Mouse (Mus musculus): ENCODE results near the gene Recql. TPM values are rescaled to one million over a fixed set of nuclear protein-coding genes. Genes with fewer than 3 reads are reported as not detected.

Recql gene
- total RNA-seq (2021): 10 to 100 TPM; 19.9 to 27.6 TPM

DNA sequence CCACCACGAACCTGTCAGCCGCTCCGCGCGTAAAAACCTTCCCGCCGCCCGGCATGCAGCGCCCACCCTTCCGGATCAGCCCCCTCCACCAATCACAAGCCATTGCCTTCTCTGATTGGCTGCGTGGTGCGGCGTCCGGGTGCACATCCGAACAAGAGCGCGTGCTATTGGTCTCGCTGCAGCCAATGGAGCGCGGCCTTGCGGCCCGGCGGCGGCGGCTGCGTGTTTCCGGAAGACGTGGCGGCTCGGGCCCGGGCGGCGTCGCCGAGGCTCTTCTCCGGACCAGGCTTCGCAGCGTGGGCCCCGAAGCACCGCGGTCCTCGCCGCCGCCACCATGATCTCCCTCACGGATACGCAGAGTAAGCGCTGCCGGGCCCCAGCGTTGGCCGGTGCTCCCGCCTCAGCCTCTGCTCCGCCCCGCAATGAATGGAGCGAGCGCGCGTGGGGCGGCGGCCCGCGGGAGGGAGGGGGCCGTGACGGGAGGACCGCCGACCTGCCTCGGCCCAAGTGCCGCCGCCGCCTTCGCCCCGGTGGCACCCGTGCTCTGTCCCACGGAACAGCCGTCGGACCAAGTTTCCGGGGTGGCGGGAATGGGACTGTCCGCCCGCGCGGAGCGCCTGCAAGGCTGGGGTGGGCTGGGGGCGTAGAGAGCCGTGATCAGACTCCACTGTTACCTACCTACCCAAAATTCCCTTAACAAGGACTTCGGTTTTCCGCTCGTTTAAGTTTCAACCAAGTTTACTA, at the start of gene Recql, which contains the start of gene Golt1b:
Recql (minus strand) TSS at position 77 of the 744 bp plus-strand sequence.
Golt1b (plus strand) TSS at position 211 of the 744 bp plus-strand sequence.
- peak; percentile 97 for DNase-seq (ENCODE audit: extremely low spot score in 1 of 2, low spot score in 1 of 2)

DNA sequence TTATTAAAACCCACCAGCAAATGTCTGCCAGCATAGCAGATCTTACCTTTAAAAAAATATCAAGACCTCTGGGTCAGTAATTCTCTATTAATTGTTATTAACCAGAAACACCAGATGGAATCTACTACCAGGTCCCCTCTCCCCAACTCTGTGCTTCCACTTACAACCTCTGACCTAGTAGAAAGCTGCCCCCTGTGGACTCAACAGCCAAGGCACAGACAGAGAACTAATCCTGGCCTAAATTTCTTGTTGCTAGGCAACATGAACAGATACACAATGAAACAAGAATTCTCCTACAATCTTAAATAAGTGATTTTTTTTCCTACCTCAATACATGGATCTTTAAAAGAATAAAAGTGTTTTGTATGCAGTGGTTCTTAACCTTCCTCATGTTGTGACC, 42.2 kb upstream of the Recql start:
- no peak for DNase-seq (ENCODE audit: extremely low spot score in 1 of 2, low spot score in 1 of 2)

DNA sequence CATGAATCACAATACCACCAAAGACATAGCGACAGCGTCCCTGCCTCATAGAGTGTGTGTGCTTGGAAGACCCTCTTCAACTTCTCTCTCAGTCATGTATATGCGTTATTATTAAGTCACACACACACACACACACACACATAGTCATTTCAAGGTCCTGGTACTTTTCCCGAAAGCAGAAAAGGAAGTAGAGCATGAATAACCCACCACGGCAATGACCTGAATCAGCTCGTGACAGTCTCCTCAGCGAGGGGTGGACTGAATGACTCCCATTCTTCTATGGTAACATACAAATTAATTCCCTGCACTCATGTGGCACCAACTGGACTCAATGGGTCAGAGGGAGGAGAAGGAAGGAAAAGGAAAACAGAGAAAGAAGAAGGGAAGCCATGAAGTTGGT, 38.1 kb upstream of the Recql start:
- DNase-seq (ENCODE audit: extremely low spot score in 1 of 2, low spot score in 1 of 2): no peak

DNA sequence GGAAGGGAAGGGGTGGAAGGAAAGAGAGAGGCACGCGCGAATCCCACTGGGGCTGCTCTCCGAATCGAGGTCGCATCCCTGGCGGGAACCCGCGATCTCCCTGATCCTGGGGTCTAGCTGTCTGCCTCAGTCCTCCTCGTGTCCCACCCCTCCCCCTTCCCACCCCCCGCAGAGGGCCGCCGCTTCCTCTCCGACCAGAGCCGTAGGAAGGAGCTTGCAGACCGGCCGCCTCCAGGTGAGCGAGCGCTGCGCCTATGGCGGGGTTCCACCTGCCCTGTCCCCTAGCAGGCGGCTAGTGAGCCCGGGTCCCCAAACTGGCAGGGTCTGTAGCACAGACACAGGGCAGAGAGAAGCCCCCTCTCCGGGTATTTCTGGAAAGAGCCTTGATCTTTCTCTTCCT, 27.7 kb upstream of the Recql start:
- no peak for DNase-seq (ENCODE audit: extremely low spot score in 1 of 2, low spot score in 1 of 2)

DNA sequence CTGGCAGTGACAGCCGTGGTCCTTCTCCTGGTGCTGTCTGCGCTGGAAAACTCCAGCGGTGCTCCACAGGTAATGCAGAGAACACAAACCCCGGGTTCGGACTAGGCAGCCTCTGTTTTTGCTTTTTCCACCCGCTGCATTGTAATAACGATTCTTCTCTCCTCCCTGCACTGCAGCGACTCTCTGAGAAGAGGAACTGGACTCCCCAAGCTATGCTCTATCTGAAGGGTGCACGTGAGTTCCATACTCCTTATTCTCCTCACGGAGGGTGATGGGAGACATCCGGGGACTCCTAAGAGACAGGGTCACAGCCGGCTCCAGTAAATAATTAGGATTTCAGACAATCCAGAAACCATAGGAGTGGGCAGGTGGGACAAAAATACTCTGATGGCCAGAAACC, 27.0 kb upstream of the Recql start:
- DNase-seq (ENCODE audit: extremely low spot score in 1 of 2, low spot score in 1 of 2): no peak

DNA sequence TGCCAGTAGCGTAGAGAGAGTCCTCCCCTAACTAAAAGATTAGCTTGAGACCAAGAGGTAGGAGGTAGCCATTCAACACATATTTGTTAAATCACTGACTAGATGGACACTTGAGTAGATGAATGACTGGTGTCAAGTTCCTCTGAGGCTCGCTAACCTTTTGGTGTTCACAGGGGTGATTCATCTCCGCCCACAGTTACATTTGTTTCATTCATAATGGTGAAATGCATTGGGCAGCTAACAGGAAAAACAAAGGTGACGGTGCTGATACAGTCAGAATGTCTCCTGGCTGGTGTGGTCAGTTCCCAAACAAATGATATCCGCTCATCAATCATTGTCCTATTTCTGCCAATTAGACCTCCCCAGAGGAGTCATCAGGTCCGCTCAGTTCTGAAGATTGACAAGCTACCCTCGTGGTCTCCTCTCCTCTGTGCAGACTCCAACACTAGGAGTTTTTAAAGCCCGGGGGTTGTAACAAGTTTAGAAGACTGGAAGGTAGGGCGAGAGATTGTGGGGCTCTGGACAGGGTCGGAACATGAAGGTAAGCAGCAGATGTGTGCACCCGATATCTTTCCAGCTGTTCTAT, 26.1 kb upstream of the Recql start, which contains the start of gene Spx:
Spx (plus strand) TSS at position 536 of the 586 bp plus-strand sequence.
- DNase-seq (ENCODE audit: extremely low spot score in 1 of 2, low spot score in 1 of 2): no peak

DNA sequence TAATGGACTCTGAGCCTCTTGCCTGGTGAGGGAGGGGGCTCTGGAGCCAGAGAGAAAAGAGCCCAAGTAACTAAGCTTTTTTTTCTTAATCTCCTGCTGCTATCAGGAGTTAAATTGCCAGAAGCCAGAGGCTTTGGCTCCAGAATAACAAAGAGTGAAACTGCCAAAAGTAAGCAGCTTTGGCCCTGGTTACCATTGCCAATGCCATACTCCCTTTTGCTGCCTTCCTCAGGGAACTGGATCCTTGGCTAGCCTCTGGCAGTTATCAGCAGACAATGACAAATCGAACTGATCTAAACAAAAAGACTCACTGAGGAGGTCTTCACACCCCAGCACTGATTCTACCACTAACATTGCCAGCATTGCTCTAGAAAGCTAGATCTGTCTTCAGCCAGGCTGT, 24.3 kb upstream of the Recql start:
- no peak for DNase-seq (ENCODE audit: extremely low spot score in 1 of 2, low spot score in 1 of 2)

DNA sequence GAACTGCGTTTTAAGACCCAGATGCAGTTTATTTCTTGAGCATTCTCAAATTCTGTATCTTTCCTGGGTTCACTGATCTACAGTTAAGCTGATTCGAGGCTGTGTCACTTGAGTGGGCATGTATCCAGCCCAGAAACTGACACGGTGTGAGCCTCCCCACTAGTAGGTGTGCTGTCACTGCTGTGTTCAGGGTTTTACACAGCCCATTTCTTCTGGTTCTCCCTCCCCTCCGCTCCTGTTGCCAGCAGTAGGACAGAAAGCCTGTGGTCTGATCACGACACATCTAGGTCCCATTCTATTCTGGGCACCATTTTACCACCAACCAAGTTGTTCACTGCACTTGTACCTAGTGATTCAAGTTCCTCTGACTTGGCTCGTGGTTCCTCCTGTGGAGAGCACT, 8.9 kb upstream of the Recql start:
- no peak for DNase-seq (ENCODE audit: extremely low spot score in 1 of 2, low spot score in 1 of 2)

DNA sequence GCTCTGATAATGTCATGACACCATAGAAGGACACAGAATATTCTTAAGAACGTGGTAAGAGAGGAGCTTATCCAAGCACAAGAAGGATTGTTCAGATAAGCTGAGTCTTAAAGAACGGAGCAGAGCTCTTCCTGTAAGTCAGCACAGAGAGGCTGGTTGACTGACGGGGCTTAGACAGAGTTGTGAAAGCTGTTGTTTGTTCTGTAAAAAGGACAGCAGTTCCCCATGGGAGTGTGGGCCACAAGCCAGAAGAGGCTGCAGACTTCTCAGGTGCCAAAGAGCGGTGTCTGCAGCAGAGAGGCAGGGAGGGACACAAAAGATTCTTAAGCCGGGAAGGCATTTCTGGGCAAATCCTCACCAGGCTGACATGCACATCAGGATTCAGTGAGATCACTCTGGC, 7.8 kb upstream of the Recql start:
- DNase-seq (ENCODE audit: extremely low spot score in 1 of 2, low spot score in 1 of 2): peak in 1 of 2 experiments; percentile 16

DNA sequence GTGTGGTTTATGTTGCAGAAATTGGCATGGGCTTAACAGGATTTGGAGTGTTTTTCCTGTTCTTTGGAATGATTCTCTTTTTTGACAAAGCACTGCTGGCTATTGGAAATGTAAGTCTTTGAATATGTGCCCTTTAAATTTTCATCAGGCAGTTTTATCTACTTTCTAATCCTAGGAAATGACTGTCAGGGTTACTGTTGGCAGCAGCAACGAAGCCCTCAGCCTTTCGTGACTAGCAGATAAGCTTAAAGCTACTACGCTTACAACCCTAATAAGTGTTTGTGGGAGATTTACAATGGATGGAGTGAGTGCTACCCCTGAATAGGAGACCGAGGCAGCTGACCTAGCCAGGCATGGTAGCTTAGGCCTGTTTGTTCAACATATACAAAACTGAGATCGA, 5.4 kb upstream of the Recql start:
- DNase-seq (ENCODE audit: extremely low spot score in 1 of 2, low spot score in 1 of 2): no peak

DNA sequence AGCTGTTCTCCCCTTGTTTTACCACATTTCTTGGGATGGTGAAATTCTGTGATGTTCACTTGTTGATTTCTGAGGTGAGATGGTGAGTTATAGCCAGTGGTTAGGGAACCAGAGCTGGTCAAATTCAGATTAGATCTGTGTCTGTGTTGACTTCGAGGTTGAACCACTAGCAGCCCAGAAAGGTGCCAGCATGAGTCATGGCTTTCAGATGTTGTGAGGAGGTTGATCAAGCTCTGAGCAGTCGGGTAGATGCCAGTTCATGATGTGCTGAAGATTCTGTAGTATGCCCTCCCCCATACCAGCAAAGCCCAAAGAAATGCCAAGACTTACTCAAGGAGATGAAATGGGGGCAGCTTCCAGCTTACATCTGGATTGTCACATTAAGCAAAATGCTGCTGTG, 2.2 kb upstream of the Recql start:
- no peak for DNase-seq (ENCODE audit: extremely low spot score in 1 of 2, low spot score in 1 of 2)

DNA sequence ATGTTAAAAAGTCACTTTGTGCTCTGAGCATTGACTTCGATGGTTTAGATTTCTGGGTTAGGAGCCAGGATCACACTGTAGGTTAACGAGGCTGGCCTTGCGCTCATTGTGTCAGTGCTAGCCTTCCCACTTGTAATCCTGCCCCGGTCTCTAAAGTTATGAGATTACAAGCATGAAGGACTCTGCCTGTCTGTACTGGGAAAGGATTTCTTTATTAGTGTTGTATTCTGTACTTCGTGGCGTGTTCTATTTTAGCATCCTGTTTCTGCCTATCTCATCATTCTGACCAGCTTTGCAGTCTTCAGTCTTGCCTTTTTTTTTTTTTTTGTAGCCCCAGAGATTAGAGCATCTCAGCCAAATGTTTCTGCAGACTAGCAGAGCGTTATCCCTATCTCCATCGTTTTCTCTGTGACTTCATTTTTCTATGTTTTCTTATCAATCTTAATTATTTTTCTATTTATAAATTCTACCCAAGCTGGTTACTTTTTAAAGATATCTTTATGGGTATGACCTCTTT, 926 bp upstream of the Recql start:
- DNase-seq (ENCODE audit: extremely low spot score in 1 of 2, low spot score in 1 of 2): no peak

DNA sequence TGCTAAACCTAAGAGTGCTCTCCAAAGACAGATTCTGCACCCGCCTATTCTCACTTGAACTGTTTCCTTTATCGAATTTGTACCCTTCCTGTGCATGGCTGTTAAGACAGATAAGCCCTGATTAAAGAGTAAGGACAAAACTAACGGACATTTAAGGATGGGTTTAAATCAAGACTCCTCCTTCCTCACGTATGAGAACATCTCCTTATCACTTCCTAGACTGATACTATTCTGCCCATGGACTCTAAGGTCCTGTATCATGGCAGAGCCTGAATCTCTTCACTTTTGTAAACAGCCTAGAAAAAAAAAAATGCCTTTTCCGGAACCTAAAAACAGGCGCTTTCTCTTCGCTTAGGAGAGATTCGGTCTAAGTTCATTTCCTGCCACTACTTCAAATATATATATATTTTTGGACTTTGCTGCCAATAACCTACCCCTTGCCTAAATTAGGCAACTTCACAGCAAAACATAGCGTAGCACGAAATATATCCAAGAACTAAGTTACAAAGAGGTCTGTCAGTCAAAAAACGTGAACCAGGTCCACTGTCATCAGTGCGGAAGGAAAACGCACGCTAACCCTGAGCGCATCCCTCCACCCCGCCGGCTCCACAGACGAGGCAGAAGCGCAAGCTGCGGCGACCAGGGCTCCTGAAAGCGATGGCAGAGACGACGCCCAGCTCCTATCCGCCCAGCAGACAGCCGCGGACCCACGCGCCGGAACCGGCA, 439 bp downstream of the Recql start:
- no peak for DNase-seq (ENCODE audit: extremely low spot score in 1 of 2, low spot score in 1 of 2)

DNA sequence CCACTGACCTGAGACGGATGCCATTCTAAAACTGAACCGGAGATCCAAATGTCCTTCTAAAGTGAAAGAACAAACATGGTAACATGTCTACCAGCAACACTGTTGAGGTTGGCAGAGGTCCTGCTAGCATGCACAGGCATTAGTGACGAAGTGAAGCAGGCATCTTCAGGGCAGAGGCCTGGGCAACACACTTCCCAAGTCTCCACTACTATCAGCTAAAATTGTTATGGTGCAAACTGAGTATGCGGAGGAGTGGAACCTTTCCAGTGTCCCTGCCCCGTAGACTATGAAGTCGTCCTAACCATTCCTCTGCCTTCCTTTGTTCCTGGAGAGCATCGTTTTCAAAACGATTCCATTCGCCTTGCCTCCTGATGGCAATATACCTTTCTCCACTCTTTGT, 2.4 kb downstream of the Recql start:
- no peak for DNase-seq (ENCODE audit: extremely low spot score in 1 of 2, low spot score in 1 of 2)

DNA sequence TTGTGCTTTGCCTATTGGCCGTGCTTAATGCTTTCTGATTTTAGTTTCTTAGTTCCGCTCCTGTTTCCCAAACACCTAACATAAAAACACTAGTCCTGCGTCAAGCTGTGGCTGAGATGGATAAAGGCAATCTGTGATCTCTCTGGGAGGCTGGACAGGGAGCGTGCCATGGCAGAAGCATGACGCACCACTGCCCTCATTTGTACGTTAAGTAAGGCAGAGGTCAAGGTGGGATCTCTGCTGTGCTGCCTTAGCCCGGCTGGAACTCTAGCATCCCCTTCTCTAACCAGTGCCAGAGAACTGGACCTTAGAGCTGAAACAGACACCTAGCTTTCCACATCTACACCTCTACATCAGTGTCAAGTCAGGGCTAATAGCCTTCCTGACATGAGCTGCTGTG, 5.3 kb downstream of the Recql start:
- DNase-seq (ENCODE audit: extremely low spot score in 1 of 2, low spot score in 1 of 2): no peak

DNA sequence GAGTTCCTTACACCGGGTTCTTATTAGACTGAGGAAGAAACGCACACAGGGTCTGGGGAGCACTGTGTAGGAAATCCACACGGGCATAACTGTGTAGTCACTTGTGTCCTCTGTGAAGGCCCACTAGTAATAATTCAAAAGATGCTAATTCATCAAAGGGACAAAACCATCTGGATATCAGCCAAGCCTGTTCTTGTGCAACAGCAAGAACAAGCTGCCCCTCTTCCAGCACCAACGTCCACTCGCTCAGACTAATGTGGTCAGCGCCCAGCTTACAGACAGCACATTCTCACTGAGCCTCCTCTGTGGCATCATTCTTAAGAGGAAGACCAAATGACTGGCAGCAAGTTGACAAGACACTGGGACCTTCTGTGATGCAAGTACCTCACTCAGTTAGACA, 6.9 kb downstream of the Recql start:
- no peak for DNase-seq (ENCODE audit: extremely low spot score in 1 of 2, low spot score in 1 of 2)

DNA sequence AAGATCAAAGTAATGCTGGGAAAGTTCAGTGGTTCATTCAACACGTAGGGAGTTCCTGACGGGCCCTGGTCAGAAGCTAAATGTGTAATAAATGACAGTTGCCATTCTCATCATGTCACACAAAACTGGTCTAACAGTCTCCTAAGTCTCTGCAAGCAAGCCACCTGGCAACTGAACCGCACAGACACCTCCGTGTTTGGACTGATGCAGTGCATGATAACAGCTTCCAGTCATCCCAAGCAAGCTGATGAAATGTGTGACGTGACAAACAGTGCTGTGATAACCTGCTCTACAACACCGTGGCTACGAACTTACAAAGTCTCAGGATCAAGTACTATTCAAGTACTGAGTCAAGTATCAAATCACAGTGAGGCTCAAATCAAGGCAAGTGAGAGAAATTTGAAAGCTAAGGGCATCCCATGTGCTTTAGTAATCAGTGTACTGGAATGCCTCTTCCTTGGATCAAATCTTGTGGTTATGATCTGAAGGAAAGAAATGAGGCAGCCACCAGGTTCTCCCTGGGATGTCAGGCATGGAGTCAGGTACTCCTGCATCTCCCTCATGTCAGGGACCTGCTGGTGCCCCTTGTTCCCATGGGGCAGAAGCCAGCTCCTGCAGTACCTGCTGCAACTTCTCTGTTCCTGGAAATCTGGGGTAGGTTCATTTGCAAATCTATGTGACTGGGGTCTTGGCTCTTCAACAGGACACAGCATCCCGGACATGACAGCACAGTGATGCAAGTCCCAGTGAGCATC, 8.1 kb downstream of the Recql start:
- DNase-seq (ENCODE audit: extremely low spot score in 1 of 2, low spot score in 1 of 2): no peak

DNA sequence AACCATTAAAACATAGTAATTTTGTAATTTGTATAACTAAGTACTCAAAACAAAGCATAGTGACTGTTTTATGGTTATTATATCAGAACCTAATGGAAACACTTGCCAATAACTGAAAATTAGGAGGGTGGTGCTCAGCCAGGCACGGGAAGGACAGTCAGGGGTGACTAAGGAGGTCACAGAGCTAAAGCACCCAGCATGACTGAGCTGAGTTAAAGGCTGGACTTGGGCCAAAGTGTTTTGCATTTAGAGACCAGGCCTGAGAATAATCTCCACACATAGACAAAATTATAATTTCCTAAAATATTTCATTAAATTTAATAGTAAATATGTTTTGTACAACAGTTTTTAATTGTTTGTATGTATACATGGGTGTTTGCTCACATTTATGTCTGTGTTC, 9.8 kb downstream of the Recql start:
- DNase-seq (ENCODE audit: extremely low spot score in 1 of 2, low spot score in 1 of 2): no peak

DNA sequence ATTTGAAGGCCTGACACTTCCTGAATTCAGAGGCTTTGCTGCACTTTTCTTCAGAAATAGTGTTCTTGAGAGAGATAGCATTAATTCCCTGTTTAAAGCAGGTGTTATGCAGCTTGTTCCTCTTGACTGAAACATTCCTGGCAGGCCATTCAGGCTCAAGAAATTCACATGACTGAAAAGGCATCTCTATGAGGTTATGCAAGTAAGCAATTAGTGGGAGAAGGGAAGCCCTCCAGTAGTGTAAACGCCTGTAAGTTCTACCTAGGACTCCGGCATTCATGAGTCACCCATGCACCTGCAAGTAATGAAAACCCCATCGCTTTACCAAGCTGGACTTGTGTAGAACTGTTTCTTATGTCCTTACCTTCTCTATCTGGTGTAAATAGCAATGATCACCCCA, 17.3 kb downstream of the Recql start:
- DNase-seq (ENCODE audit: extremely low spot score in 1 of 2, low spot score in 1 of 2): no peak

DNA sequence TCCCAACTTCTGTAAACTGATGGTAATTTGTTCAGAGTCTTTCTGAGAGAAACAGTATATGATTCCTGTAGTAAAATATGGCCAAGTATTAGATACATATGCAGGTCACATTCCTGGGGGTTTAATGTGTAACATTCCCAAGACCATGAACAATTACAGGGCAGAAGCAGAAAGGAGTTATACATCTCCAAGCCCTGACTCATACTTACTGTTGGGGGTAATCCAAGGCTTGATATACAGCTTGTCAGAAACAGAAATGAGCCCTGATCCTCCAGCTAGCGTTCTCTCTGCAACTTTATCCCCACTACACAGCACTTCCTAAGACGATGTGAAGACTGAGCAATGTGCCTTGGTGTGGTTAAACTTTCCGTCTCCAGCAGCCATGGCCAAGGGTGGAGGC, 19.3 kb downstream of the Recql start:
- DNase-seq (ENCODE audit: extremely low spot score in 1 of 2, low spot score in 1 of 2): no peak
